18 mouse cellular contexts compared by ENCODE assay signal in the genomic region with DNA sequence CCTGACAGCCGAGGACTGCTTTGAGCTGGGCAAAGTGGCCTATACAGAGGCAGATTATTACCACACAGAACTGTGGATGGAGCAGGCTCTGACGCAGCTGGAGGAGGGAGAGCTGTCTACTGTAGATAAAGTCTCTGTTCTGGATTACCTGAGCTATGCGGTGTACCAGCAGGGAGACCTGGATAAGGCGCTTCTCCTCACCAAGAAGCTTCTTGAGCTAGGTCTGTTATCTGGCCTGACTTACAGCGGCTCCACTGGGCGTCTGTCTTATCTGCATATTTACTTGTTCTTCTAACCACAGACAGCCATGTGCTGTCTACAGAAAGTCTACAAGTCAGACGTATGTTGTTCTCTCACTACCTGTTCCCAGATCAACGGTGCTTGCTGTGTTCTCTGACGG. TPM values are rescaled to one million over a fixed set of nuclear protein-coding genes. Genes with fewer than 3 reads are reported as not detected.
DNase-seq lines count a peak whose midpoint lies in the region; ATAC-seq and TF ChIP-seq lines count a peak whose summit lies in the region.
"Had no signal": no experiment of that assay in that cellular context is flagged by ENCODE, and none has a peak within 500 bp of the region (broad histone marks: within the 10 kb centered on the region; RNA-seq: fewer than 3 reads in every experiment).

No protein-coding gene starts in this region.

- no peak for TF ChIP-seq CTCF in gastrocnemius, adult 2 months (IDR thresholded peaks at IDR 0.05)

- H3K9ac ChIP-seq in heart, embryonic 11.5 days (ENCODE audit: low read depth, low read length) = no peak overlapping the region
- H3K9ac ChIP-seq in intestine, embryonic 16.5 days (ENCODE audit: low read depth, low read length) = no peak overlapping the region
- H3K9ac ChIP-seq: heart, embryonic 15.5 days; lung, embryonic 15.5 days had no signal

- DNase-seq in heart, postnatal 10 days = no peak
- peak; percentile 94 for DNase-seq in MEL-GATA-1-ER (ENCODE audit: extremely low read depth, low read depth)
- DNase-seq in left cerebral cortex, postnatal 14 days (ENCODE audit: low spot score in 2 of 2) = no peak
- DNase-seq in gastrocnemius, adult 2 months = no peak
- DNase-seq in thymus, postnatal 0 days (ENCODE audit: low spot score) = no peak
- DNase-seq: adrenal gland, adult 8-10 months; cerebellum, postnatal 36 days; gastrocnemius, postnatal 14 days; thymus, postnatal 4 days had no signal

- no peaks in the 10 kb centered on the region for H3K27me3 ChIP-seq in heart, embryonic 11.5 days (ENCODE audit: control insufficient read depth, insufficient read depth, low read length)
- H3K27me3 ChIP-seq in intestine, embryonic 16.5 days (replicated peaks; ENCODE audit: control insufficient read depth, insufficient read depth, low read length) = no peaks in the 10 kb centered on the region
- H3K27me3 ChIP-seq: heart, embryonic 15.5 days; lung, embryonic 15.5 days had no signal

- ATAC-seq in heart, embryonic 11.5 days (replicated peaks; ENCODE audit: insufficient number of reproducible peaks, low FRiP score, low TSS enrichment) = peak; percentile 83
- ATAC-seq in intestine, embryonic 16.5 days = peak; percentile 70
- ATAC-seq in megakaryocyte progenitor cell, adult 5-6 weeks (replicated peaks; ENCODE audit: poor library complexity) = peak; percentile 98
- ATAC-seq: forebrain, embryonic 16.5 days had no signal

- no peak overlapping the region for H3K4me2 ChIP-seq in heart, embryonic 11.5 days
- H3K4me2 ChIP-seq in intestine, embryonic 16.5 days (ENCODE audit: low read depth, low read length) = no peak overlapping the region
- H3K4me2 ChIP-seq: heart, embryonic 15.5 days; lung, embryonic 15.5 days had no signal

- peaks cover 36% of the 10 kb centered on the region for H3K36me3 ChIP-seq in heart, embryonic 11.5 days (ENCODE audit: control insufficient read depth, insufficient read depth, low read length)
- peaks cover 24% of the 10 kb centered on the region for H3K36me3 ChIP-seq in intestine, embryonic 16.5 days (ENCODE audit: control insufficient read depth, insufficient read depth, low read length)

- H3K9me3 ChIP-seq in heart, embryonic 11.5 days (replicated peaks; ENCODE audit: control insufficient read depth, low read length) = no peaks in the 10 kb centered on the region
- no peaks in the 10 kb centered on the region for H3K9me3 ChIP-seq in intestine, embryonic 16.5 days (ENCODE audit: control insufficient read depth, low read length)
- H3K9me3 ChIP-seq: heart, embryonic 15.5 days; lung, embryonic 15.5 days had no signal

- peak overlapping the region; percentile 29; the same call in 1 of the 2 replicates for H3K27ac ChIP-seq in heart, embryonic 11.5 days (ENCODE audit: low read depth, low read length)
- no peak overlapping the region for H3K27ac ChIP-seq in intestine, embryonic 16.5 days (ENCODE audit: low read length)
- H3K27ac ChIP-seq in gastrocnemius, adult 2 months = no peak overlapping the region
- H3K27ac ChIP-seq: heart, embryonic 15.5 days; kidney, postnatal 0 days; lung, embryonic 15.5 days had no signal

- no peaks in the 10 kb centered on the region for H3K4me1 ChIP-seq in heart, embryonic 11.5 days (ENCODE audit: control insufficient read depth, insufficient read depth, low read length)
- no peaks in the 10 kb centered on the region for H3K4me1 ChIP-seq in intestine, embryonic 16.5 days (ENCODE audit: control insufficient read depth, insufficient read depth, low read length)
- H3K4me1 ChIP-seq: heart, embryonic 15.5 days; lung, embryonic 15.5 days had no signal

- no peak overlapping the region for H3K4me3 ChIP-seq in heart, embryonic 11.5 days (ENCODE audit: low read depth, low read length)
- H3K4me3 ChIP-seq in intestine, embryonic 16.5 days (ENCODE audit: low read length) = no peak overlapping the region
- no peak overlapping the region for H3K4me3 ChIP-seq in gastrocnemius, adult 2 months
- H3K4me3 ChIP-seq: heart, embryonic 15.5 days; lung, embryonic 15.5 days had no signal

- intact Hi-C loops in heart, postnatal 10 days (cut with DNase I) = no loop called here
- intact Hi-C loops in left cerebral cortex, postnatal 14 days (cut with DNase I) = no loop called here
- intact Hi-C loops in gastrocnemius, adult 2 months (cut with DNase I) = no loop called here

- WGBS in heart, embryonic 11.5 days (ENCODE audit: insufficient replicate concordance) = 71% methylated on average over 9 of the region's 9 CpGs
- 91% methylated on average over 9 of the region's 9 CpGs for WGBS in intestine, embryonic 16.5 days

RNA-seq across cellular contexts. Expression of a gene that starts 25.1 kb away (rescaled TPM):
- polyA plus RNA-seq in heart, embryonic 11.5 days (2014; fragmentation: Nextera tagmentation; extraction: Ambion mirVana) = 54.8 and 66.1 TPM in 2 replicates
- 10 to 100 TPM; 22.7 to 24.6 TPM for total RNA-seq in heart, postnatal 10 days (2021)
- polyA plus RNA-seq in intestine, embryonic 16.5 days (2015; fragmentation: Nextera tagmentation; extraction: Ambion mirVana) = 66.0 and 69.4 TPM in 2 replicates
- 17.4 and 20.1 TPM in 2 replicates for total RNA-seq in megakaryocyte progenitor cell, adult 5-6 weeks (2015)
- 39.4 and 41.8 TPM in 2 replicates for total RNA-seq in megakaryocyte progenitor cell, adult 5-6 weeks (2017)
- total RNA-seq in left cerebral cortex, postnatal 14 days (2021) = 10 to 100 TPM; 33.9 to 37.1 TPM
- 10 to 100 TPM; 32.5 to 49.8 TPM for total RNA-seq in gastrocnemius, adult 2 months (2021)
- polyA plus RNA-seq in thymus, postnatal 0 days (2015; fragmentation: Nextera tagmentation; extraction: Ambion mirVana) = 16.3 and 18.2 TPM in 2 replicates

RNA-seq across cellular contexts. Expression of a gene that starts 47.2 kb away (rescaled TPM):
- 11.3 and 12.2 TPM in 2 replicates for polyA plus RNA-seq in heart, embryonic 11.5 days (2014; fragmentation: Nextera tagmentation; extraction: Ambion mirVana)
- 100 to 1,000 TPM; 125 to 130 TPM for total RNA-seq in heart, postnatal 10 days (2021)
- not detected in 2 replicates for polyA plus RNA-seq in intestine, embryonic 16.5 days (2015; fragmentation: Nextera tagmentation; extraction: Ambion mirVana)
- 67.4 and 68.7 TPM in 2 replicates for total RNA-seq in megakaryocyte progenitor cell, adult 5-6 weeks (2015)
- 51.9 and 123 TPM in 2 replicates for total RNA-seq in megakaryocyte progenitor cell, adult 5-6 weeks (2017)
- 10 to 100 TPM; 42.2 to 44.7 TPM for total RNA-seq in left cerebral cortex, postnatal 14 days (2021)
- 100 to 1,000 TPM; 149 to 171 TPM for total RNA-seq in gastrocnemius, adult 2 months (2021)
- polyA plus RNA-seq in thymus, postnatal 0 days (2015; fragmentation: Nextera tagmentation; extraction: Ambion mirVana) = 9.1 and 14.0 TPM in 2 replicates
- polyA plus RNA-seq: embryonic facial prominence, embryonic 14.5 days had no signal

RNA-seq across cellular contexts. Expression of a gene that starts 55.3 kb away (rescaled TPM):
- polyA plus RNA-seq in heart, embryonic 11.5 days (2014; fragmentation: Nextera tagmentation; extraction: Ambion mirVana) = 1.5 and 1.8 TPM in 2 replicates
- total RNA-seq in heart, postnatal 10 days (2021) = not detected
- polyA plus RNA-seq in intestine, embryonic 16.5 days (2015; fragmentation: Nextera tagmentation; extraction: Ambion mirVana) = 62.2 and 69.1 TPM in 2 replicates
- total RNA-seq in megakaryocyte progenitor cell, adult 5-6 weeks (2015) = not detected in 2 replicates
- not detected in 2 replicates for total RNA-seq in megakaryocyte progenitor cell, adult 5-6 weeks (2017)
- total RNA-seq in left cerebral cortex, postnatal 14 days (2021) = not detected
- total RNA-seq in gastrocnemius, adult 2 months (2021) = not detected
- polyA plus RNA-seq in thymus, postnatal 0 days (2015; fragmentation: Nextera tagmentation; extraction: Ambion mirVana) = not detected in 2 replicates
- total RNA-seq: adrenal gland, adult 8-10 months; left cerebral cortex, postnatal 36 days had no signal
- polyA plus RNA-seq: embryonic facial prominence, embryonic 14.5 days; forebrain, embryonic 16.5 days had no signal
